Mouse (Mus musculus) neural tube, embryonic 14.5 days (tissue): Measurements from ENCODE around the gene Tradd. TPM values are rescaled to one million over a fixed set of nuclear protein-coding genes. Genes with fewer than 3 reads are reported as not detected.

Experiments
- ATAC-seq: fragments of 200-750 bp; cut with Nextera tagmentation; 2 replicates; pipeline ENCODE4 v1.8.0; 2017; ENCODE audit warnings: low read depth, mild to moderate bottlenecking, moderate TSS enrichment, moderate library complexity
- H3K27ac ChIP-seq: fragments of 300-500 bp; sonication (generic); 2 replicates; pipeline ENCODE4 v1.5.1; 2014; ENCODE audit warnings: low read depth, mild to moderate bottlenecking, control low read depth, low read length, moderate library complexity, mixed read lengths
- H3K27me3 ChIP-seq: fragments of 300-500 bp; sonication (generic); 2 replicates; pipeline ENCODE4 v1.6.1; 2014; ENCODE audit warnings: low read length; ENCODE audit not compliant: control insufficient read depth, insufficient read depth
- H3K36me3 ChIP-seq: fragments of 300-500 bp; sonication (generic); 2 replicates; pipeline ENCODE4 v1.6.1; 2014; ENCODE audit warnings: low read length, mixed read lengths; ENCODE audit not compliant: control insufficient read depth, insufficient read depth
- H3K4me1 ChIP-seq: fragments of 300-500 bp; sonication (generic); 2 replicates; pipeline ENCODE4 v1.6.1; 2014; ENCODE audit warnings: low read length; ENCODE audit not compliant: control insufficient read depth, insufficient read depth
- H3K4me2 ChIP-seq: fragments of 300-500 bp; sonication (generic); 2 replicates; pipeline ENCODE4 v1.6.1; 2014; ENCODE audit warnings: mild to moderate bottlenecking, low read depth, low read length, control low read depth
- H3K4me3 ChIP-seq: fragments of 300-500 bp; sonication (generic); 2 replicates; pipeline ENCODE4 v1.5.1; 2014; ENCODE audit warnings: low read depth, low read length, control low read depth, mixed read lengths
- H3K9ac ChIP-seq: fragments of 300-500 bp; sonication (generic); replicated peaks from 2 replicates; pipeline ENCODE4 v1.6.1; 2014; ENCODE audit warnings: low read depth, mild to moderate bottlenecking, control low read depth, low read length, mixed read lengths
- H3K9me3 ChIP-seq: fragments of 300-500 bp; sonication (generic); 2 replicates; pipeline ENCODE4 v1.6.1; 2016; ENCODE audit warnings: low read length; ENCODE audit not compliant: control insufficient read depth
- WGBS: fragments of 180-500 bp; shearing (Covaris S2); extraction: QIAGEN DNeasy Blood & Tissue Kit; methylation state at CpG from one replicate; pipeline ENCODE4 v1.1.7; 2014; 5-methylcytosine and 5-hydroxymethylcytosine counted together
- polyA plus RNA-seq: library from polyadenylated mRNA; unstranded; fragments of >200 nt; fragmentation: Nextera tagmentation; extraction: Ambion mirVana; gene quantifications from 2 replicates; pipeline ENCODE4 v1.2.1, GENCODE M21; 2014

Gene Tradd
- polyA plus RNA-seq, 1 experiment from 2014 or later = 13.1 TPM

GRCm38 (mm10) chr8:105306146-105306691, 41.8 kb upstream of the Tradd start:
- Histone ChIP-seq H3K4me2 (0 out of 2 replicates have a peak overlapping the region, but pooled peaks have one; percentile 9), H3K4me1 (peaks cover 12% of the 10 kb centered on the region; the same call in 1 of the 2 replicates), H3K9me3 (no peaks in the 10 kb centered on the region), H3K27me3 (no peaks in the 10 kb centered on the region), H3K36me3 (peaks cover 29% of the 10 kb centered on the region), H3K9ac (no peak overlapping the region), H3K27ac (no peak overlapping the region), H3K4me3 (no peak overlapping the region)
- 59% methylated on average over 5 of the region's 5 CpGs for WGBS
- ATAC-seq = 0 out of 2 replicates have a peak, but pooled peaks have one; percentile 8

- peak within 1 kb of the TSS; percentile 9 for H3K4me2 ChIP-seq
- ATAC-seq = peak; percentile 46
- WGBS = 10% methylated on average over 28 of the region's 30 CpGs
- no peaks in the 10 kb centered on the region for H3K9me3 ChIP-seq
- peaks cover 33% of the 10 kb centered on the region for H3K36me3 ChIP-seq
- peaks cover 12% of the 10 kb centered on the region; the same call in 1 of the 2 replicates for H3K4me1 ChIP-seq
- H3K4me3 ChIP-seq = no peak within 1 kb of the TSS
- H3K9ac ChIP-seq = 0 out of 2 replicates have a peak within 1 kb of the TSS, but pooled peaks have one; percentile 12
- H3K27ac ChIP-seq = 0 out of 2 replicates have a peak within 1 kb of the TSS, but pooled peaks have one; percentile 31
- no peaks in the 10 kb centered on the region for H3K27me3 ChIP-seq
Observed at GRCm38 (mm10) chr8:105305211-105306145, 41.1 kb upstream of the Tradd start, which contains the start of gene Elmo3. Gene Elmo3 (plus strand): TSS chr8:105305601.

DNA sequence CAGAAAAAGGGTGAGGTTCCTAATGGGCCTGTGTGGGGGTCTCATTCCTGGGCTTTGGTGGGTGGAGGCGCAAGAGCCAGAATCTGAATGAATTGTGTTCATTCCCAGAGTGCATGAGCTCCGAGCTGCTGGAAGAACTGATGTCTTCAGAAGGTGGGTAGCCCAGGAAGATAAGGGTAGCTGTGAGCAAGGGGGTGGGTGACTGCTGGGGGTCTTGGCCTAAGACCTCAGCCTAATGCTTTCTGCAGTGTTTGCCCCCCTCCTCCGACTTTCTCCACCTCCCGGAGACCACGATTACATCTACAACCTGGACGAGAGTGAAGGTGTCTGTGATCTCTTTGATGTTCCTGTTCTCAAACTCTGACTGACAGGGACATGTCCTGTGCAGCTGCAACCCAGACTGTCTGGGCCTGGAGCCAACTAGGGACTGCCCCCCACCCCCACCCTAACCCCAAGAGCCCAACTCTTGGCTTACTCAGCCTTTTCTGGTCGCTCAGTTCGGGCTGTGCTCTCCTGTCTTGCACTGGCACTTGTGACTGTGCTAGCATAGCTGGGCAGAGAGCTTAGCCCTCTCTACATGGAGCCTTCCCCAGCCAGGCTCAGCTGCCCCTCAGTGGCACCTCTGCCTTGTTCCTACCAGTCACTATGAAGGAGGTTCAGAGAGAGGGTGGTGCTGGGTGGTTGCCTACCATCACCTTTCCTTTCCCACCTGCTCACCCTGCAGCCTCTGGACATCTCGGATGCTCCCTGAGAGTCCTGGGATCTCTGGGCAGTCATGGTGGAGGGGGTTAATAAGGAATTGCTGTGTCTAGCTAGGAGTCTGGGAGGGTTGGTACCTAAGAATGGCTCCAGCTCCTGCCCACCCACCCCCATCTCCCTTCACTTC, 40.2 kb upstream of the Tradd start:
- Histone ChIP-seq H3K4me2 (no peak overlapping the region), H3K27me3 (no peaks in the 10 kb centered on the region), H3K4me1 (peaks cover 12% of the 10 kb centered on the region; the same call in 1 of the 2 replicates), H3K9me3 (no peaks in the 10 kb centered on the region), H3K27ac (no peak overlapping the region), H3K9ac (no peak overlapping the region), H3K36me3 (peaks cover 42% of the 10 kb centered on the region), H3K4me3 (no peak overlapping the region)
- 71% methylated on average over 9 of the region's 9 CpGs for WGBS
- peak; percentile 22; the same call in 1 of the 2 replicates for ATAC-seq

- no peaks in the 10 kb centered on the region for H3K27me3 ChIP-seq
- H3K4me3 ChIP-seq = no peak overlapping the region
- no peak overlapping the region for H3K27ac ChIP-seq
- H3K36me3 ChIP-seq = peaks cover 42% of the 10 kb centered on the region
- no peak overlapping the region for H3K4me2 ChIP-seq
- peaks cover 13% of the 10 kb centered on the region for H3K4me1 ChIP-seq
- WGBS = 82% methylated on average over 9 of the region's 9 CpGs
- no peak overlapping the region for H3K9ac ChIP-seq
- H3K9me3 ChIP-seq = no peaks in the 10 kb centered on the region
- ATAC-seq = no peak
Observed at GRCm38 (mm10) chr8:105303874-105304273, 39.5 kb upstream of the Tradd start.

DNA sequence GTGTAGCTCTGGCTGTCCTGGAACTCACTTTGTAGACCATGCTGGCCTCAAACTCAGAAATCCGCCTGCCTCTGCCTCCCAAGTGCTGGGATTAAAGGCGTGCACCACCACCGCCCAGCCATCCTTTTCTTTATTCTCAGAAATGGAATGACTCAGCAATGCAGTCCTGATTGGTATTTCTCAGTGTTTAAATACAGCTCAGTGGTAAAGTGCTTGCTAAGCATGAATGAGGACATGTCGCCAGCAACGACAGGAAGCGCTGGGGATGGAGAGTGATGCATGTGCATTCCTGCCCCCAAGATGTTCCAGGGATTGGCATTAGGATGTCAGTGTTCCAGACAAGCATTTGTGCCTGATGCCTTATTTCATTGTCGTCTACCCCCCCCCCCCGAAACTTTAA, 39.0 kb upstream of the Tradd start:
- no peaks in the 10 kb centered on the region for H3K9me3 ChIP-seq
- H3K27me3 ChIP-seq = no peaks in the 10 kb centered on the region
- H3K27ac ChIP-seq = no peak overlapping the region
- H3K4me1 ChIP-seq = peaks cover 18% of the 10 kb centered on the region
- no peak overlapping the region for H3K4me2 ChIP-seq
- H3K4me3 ChIP-seq = no peak overlapping the region
- peaks cover 42% of the 10 kb centered on the region for H3K36me3 ChIP-seq
- WGBS = 88% methylated on average over 8 of the region's 8 CpGs
- ATAC-seq = no peak
- no peak overlapping the region for H3K9ac ChIP-seq

DNA sequence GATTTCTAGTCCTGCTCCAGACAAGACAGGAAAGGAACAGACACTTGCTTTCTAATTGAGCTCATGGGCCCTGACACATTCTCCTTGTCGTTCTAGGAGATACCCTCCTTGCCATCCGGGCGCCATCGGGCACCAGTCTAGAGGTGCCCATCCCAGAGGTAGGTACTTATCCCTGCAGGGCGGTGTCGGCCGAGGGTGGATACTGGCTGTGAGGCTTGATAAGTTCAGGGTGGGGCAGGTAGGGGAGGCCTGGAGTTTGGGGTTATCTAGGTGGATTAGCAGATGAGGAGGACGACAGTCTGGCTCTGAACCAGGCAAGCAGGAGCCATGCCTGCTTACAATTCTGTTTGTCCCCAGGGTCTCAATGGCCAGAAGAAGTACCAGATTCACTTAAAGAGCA, 35.6 kb upstream of the Tradd start:
- Histone ChIP-seq H3K27me3 (no peaks in the 10 kb centered on the region), H3K27ac (no peak overlapping the region), H3K9me3 (no peaks in the 10 kb centered on the region), H3K4me1 (peaks cover 14% of the 10 kb centered on the region), H3K9ac (no peak overlapping the region), H3K4me3 (no peak overlapping the region), H3K4me2 (no peak overlapping the region), H3K36me3 (peaks cover 30% of the 10 kb centered on the region)
- WGBS = 95% methylated on average over 8 of the region's 8 CpGs
- no peak for ATAC-seq

- Histone ChIP-seq H3K4me1 (peaks cover 11% of the 10 kb centered on the region), H3K27me3 (no peaks in the 10 kb centered on the region), H3K4me2 (peak overlapping the region; percentile 98), H3K4me3 (peak overlapping the region; percentile 95), H3K9me3 (no peaks in the 10 kb centered on the region), H3K36me3 (peaks cover 30% of the 10 kb centered on the region), H3K9ac (peak overlapping the region; percentile 87), H3K27ac (no peak overlapping the region)
- ATAC-seq = no peak
- WGBS = 65% methylated on average over 18 of the region's 18 CpGs
Observed at GRCm38 (mm10) chr8:105298351-105299252, 34.2 kb upstream of the Tradd start.
